Mouse (Mus musculus): ENCODE data around the gene Trmt2b. TPM values are rescaled to one million over a fixed set of nuclear protein-coding genes. Genes with fewer than 3 reads are reported as not detected.
A peak's percentile ranks its signal among the peaks of the same experiment; 100 is the strongest.
"Not testable (repeated sequence)": the region's sequence is repeated elsewhere in the genome, so short reads cannot be mapped to it uniquely, and the experiment has no call there.

The Trmt2b gene
- total RNA-seq (2022): 10 to 100 TPM; 40.1 to 63.5 (median 55.3) TPM

DNA sequence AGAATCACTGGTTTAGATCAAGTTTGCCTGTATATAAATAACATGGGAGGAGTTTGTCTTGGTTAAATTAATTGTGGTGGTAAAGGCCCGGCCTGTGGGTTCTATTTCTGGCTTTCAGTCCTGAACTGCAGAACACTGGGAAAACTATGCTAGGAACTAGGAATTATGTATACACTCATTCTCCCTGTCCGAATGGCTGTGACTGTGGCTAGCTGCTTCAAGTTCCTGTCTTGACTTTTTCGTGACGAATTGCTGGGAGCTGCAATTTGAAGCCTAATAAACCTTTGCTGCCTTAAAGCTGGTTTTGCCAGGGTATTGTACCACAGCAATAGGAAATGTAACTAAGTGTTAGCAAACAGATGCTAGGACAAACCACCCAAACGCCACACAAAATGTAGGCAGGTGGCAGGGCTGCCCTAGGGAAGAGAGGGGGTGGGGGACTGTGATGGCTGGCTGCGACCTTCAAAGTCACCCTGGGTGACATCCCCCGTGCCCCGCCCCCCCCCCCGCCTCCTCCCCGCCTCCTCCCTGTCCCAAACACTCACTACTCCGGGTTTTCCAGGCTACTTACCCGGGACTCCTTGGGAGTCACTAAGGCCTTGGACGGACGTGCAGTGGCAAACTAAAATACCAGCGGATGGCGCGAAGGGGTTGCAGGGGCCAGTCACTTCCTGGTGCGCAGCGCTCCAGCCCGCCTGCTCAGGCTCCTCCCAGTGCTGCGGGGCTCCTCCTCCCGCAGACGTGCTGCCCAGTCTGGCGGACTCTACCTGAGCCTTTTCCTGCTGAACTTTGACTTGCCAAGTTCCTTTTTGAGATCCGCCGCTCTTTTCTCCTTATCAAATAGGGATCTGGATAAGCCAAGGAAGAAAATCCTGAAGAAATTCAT is at the start of gene Trmt2b:
TSS of gene Trmt2b (minus strand) at position 710 of the 886 bp plus-strand sequence.
- DNase-seq: peak; percentile 77

DNA sequence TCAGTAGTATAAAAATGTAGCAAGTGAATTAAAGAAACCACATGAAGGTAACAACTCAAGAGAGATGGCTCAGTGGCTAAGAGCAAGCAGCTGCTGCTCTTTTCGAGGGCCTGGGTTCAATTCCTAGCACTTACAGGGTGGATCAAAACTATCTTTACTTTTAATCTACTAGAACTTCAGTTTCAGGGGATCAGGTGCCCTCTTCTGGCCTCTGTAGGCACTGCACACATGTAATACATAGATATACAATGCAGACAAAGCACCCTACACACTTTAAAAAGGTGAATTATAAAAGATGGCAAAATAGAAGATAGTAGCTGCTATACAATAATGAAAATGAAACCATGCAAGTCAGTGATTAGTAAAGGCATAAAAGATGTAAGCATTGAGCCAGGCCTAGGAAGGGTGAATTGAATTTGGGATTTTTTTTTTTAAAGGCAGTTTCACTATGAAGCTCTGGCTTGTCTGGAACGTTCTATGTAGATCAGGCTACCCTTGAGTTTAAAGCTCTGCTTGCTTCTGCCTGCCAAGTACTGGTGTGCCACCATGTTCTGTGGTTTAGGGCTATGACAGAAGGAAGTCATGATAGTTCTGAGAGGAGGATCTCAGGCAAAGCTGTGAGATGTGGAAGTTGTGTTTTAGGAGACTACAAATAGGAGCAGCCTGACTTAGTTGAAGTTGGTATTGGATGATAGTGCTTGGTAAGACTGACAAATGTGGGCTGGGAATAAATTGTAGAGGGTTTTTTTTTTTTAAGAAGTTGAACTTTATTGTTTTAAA is 42.6 kb upstream of the Trmt2b start:
- no peak for DNase-seq

DNA sequence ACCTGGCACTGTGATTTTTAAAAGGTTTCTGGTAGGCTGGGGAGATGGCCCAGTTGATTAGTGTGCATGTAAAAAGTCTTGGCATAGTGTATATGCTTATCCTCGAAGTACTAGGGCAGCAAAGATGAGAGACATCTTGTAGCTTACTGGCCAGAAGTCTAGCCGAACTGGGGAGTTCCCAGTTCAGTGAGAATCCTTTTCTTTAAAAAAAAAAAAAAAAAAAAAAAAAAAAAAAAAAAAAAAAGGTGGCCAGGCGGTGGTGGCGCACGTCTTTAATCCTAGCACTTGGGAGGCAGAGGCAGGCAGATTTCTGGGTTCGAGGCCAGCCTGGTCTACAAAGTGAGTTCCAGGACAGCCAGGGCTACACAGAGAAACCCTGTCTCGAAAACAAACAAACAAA is 34.4 kb upstream of the Trmt2b start:
- DNase-seq: not testable (repeated sequence)

DNA sequence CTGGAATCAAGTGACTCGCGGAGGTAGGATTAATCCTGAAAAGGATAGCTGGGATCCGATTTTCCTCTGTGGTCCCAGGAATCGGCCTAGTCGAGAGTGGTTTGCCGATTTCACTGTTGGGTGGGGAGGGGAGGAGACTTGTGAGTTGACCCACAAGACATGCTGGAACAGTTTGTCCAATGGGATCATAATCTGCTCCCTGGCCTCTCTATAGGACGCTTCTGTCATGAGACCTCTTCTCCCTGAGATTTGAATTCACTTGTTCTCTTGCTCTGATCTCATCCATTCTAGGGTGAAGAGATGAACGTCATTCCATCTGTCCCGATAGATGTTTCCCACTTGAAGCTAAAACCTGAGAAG is 31.5 kb upstream of the Trmt2b start:
- DNase-seq: no peak

DNA sequence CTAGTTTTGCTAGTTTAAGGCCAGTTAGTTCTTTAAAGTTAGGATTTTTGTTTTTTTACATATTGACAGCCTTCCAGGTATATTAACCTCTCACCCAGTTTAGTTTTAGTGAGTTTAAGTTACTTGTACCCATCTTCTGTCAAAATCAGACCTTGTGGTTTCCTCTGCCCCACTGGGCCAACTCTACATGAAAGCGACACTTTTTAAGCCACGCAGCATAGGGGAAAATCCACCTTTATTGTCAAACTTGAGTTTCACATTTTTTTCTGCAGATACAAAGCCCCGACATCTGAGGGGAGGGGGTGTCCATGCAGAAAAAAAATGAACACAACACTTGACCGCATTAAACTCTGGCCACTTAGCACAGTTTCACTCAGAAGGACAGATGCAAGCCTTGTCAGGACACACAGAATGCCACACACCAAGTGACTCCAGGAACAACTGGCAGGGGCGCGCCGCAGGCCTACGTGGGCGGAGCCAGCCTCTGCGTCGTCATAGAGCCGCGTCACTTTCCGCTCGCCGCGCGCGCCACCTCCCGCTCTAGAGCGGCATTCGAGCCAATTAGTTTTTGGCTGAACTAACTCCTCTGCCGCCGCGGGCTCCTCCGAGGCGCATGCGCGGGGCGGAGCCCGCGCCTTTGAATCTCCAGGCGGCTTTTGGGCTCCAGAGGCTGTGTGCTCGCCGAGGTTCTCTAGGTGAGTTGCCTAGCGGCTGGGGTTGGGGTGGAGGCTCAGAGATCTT is 30.9 kb upstream of the Trmt2b start, which contains the start of gene Cenpi:
TSS of gene Cenpi (plus strand) at position 551 of the 741 bp plus-strand sequence.
- DNase-seq: peak; percentile 83

DNA sequence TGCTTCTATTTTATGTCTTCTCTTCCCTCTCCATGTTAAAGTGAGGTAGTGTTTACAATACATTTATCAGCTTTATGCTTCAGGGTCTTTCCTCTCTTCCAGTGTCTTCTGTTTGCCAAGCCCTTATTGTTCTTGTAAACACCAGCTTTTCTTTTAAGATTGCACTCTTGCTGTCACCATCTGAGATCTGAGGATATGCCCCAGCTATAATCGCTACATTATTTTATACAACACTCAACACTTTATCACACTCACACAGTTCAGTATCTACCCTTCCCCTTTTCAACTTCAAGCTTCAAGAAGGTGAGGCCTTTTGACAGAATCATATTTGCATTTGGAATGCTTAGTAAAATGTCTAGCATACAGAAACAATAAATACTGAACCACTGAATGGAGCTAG is 26.5 kb upstream of the Trmt2b start:
- DNase-seq: no peak

DNA sequence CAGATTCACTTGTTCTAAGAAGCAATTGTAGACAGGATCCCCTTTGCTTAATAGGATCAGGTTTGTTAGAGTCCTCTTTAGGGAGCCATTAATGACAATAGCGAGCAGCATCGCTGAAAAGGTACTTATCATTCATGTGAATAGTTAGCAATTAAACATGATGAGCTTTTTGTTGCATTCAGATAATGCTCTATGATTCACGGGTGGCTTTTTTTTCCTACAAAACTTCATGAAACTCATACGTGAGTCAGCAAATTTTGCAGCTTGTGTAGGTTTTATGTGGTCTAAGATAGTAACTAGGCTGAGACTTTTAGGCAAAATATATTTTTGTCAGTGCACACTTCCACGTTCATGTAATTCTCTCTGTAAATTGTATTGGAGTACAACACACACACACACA is 23.4 kb upstream of the Trmt2b start:
- no peak for DNase-seq

DNA sequence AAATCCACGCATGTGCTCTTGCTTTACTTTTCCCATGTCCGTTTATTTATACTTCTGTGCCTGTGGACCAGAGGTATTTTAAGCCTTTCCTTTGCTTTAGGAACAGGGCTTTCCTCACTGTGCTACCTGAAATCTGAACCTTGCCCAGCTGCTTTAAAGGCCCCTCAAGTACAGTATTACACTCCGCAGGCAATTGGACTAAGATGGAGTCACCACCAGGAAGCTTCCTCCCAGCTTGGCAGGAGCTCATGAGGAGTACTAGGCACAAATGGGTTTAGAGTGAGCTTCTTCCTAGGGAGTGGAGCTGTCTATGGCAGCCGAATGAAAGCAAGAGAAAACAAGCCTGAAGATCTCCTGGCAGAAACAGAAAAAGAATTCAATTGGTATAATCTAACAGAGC is 20.4 kb upstream of the Trmt2b start:
- DNase-seq: no peak

DNA sequence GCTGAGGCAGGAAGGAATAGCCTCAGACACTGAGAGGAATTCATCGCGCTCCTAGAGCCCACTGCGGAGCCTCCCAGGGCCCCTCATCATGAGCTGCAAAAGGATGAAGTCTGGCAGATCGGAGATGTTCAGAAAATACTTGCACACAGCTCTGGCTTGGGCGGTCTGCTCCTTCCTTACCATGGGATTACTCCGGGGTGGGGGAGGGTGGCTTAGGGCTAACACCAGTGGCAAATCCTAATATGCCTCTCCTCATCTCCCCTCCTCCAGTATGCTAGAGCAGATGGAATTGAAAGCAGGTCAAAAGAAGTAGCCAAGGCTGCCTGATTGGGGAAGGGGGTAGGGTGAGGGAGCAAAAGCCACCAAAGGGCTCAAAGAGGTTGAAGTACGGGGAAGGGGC is 20.0 kb upstream of the Trmt2b start:
- no peak for DNase-seq

DNA sequence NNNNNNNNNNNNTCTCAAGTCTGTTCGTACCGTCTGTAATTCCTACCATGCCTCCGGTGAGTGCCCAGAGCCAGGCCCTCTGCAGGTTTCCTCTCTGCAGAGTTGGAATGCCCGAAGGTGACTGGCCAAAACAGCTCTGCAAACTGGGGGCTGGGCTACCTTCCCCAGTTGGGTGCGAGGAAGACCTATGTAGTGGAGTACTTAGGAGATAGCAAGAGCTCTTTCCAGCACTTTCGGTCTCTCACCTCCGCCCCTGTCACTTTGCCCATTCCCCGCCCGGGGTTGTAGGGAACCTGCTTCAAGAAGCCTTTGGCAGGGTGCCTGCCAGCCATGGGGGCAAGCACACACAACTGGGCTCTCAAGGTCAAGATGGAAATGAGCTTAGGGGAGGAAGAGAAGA is 19.5 kb upstream of the Trmt2b start:
- no peak for DNase-seq

DNA sequence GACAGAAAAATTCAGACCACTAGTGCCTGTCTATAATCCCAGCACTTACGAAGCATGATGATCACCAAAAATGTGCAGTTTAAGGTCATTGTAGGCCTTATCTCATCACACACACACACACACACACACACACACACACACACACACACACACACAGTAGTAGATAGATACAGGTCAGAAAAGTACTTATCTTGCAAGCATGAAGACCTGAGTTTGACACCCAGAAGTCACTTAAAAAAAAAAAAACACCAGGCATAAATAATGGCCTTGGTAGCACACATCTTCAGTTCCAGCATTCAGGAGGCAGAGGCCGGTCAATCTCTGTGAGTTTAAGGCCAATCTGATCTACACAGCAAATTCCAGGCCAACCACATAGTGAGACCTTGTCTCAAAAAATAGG is 10.5 kb upstream of the Trmt2b start:
- no peak for DNase-seq

DNA sequence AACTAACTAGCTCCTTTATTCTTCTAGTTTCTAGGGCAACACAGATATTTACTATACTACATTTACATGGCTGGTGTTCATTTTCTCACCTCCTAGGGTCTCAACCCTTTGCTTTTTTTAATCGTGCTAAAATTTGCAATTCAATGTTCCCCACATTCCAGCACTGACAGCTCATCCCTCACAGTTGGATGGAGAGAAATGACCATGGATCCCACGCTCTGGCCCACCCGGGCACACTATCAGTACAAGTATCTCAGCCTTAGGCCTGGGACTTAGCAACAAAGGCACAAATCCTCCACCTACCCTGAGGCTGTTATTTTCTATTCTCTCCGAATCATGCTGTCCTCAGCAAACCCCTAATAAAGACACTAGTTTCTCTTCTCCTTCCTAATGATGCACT is 9.0 kb upstream of the Trmt2b start:
- no peak for DNase-seq

DNA sequence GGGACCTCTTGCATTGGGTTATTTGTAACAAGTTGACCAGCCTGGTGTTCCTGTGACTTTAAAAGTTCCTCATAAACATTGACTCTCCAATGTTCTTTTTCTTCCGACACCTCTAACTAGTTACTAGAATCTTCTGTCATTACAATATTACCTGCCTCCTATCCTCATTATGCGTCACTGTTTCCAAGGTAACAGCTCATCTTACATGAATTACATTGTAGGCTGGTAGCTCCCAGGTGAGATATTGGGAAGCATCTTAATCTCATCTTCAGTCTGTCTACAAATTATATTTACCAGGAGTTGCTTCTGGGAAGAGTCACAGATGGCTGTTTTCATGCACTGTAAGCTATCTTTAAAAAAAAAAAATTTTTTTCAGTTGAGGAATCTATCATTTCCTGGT is 8.3 kb upstream of the Trmt2b start:
- DNase-seq: no peak

DNA sequence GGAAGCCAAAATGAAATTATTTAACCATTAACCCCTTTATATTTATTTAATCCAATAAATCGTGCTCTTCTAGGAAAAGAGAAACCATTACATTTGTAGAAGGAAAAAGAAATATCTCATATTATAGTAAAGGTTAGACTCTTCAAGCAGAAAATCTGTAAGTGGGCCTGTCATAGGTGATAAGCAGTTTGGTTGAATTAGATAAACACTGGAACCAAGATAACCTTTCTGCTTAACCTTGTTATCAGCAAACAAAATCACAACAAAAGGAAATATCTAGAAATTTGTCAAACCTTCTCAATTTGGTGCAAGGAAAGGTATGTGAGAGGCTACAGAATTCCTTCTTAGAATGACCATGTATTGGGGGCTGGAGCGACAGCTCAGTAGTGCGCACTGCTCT is 3.7 kb upstream of the Trmt2b start:
- no peak for DNase-seq

DNA sequence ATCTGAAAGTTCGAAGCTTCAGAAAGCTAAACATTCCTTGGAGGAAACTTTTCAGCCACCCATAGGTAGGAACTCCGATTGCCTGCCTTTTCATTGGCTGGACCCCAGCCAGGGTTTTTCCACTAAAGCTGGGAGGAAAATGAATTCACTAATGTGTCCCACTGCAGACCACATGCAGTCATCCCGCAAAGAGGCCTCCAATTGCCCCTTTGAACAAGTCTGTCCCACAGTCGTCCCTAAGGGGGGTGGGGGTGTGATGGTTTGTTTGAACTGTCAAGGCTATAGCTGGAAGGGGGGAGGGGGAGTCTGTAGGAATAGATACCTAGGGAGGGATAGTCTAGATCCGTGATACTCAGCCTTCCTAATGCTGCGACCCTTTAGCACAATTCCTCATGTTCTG is 1.1 kb downstream of the Trmt2b start:
- DNase-seq: peak; percentile 23

DNA sequence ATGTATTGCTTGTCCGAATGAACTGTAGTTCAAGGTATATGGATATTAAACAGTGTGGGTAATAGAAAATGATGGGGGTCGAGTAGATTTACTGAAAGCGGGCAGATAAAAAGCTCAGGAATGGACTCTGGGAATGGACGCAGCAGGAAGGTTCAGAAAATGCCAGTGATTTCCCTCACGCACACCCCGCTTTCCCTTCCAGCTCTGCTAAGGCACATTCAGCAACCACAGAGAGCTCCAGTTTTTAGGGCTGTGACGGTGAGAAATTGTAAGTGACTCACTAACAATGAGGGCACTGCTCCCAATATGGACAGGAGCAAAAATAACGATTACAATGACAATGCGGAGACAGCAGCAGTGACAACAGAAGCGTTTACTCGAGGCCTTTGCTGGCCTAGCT is 14.7 kb downstream of the Trmt2b start:
- DNase-seq: no peak

DNA sequence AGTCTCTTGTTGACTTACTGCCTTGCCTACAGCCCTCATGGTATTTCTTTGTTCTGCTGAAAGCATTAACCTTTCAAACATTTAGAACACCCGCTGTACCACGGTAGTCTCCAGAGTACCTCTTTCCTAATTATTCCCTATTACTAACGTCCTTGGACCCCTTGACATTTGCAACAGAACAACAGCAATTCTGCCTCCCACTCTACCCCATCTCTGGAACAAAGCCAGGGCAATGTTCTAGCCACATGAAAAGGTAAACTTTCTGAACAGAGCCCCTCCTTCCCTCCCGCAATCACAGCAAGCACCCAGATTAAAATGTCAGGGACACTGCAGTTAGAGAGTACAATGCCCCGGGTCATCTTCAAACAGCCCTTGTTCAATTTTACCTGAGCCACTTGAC is 15.6 kb downstream of the Trmt2b start:
- peak; percentile 18 for DNase-seq

DNA sequence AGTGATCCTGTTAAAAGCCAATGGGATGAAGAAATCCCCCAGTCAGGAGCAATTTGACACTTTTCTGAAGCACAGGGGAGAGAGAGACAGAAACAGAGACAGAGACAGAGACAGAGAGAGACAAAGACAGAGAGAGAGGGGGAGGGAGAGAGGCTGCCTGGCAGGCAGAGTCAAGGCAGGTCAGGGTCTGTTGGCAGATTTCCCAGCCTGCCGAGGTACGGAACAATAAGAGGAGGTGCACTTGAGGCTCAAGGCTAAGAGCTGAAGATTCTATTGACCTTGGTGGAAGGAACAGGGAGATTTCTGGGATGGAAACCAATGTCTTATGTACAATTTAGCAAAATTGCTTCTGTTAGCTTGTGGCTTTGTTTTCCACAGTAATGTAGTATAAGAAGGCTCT is 28.6 kb downstream of the Trmt2b start:
- peak; percentile 51 for DNase-seq

DNA sequence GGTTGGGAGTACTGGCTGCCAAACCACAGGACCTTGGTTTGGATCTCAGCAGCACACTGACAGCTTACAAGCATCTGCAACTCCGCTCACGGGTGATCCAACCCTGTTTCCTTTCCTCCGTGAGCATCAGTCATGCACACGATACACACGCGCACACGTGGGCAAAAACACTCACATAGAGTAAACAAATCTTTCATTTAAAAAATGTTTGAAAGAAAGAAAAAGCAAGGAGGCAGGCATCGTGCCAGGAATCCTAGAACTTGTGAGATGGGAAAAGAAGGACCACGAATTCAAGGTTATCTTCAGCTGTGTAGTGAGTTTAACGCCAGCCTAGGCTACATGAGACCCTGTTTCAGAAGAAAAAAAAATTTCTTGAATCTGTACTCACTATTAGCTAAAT is 30.8 kb downstream of the Trmt2b start:
- peak; percentile 13 for DNase-seq

DNA sequence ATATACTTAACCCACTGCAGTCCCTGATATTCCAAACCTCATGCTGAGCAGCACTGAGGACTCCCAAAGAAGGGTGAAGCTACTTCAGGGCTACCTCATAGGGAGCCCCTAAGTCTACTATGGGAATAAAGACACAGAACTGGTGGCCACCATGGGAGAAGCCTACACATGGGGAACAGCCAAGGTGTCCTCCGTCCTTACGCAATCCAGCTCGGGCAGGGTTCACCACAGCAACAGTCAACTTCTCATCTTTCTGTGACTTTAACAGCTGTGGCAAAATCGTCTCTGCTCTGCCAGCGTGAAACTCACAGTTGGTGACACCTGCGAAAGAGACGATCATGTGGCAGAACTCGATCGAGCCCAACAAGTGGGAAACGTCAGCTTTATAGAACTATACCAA is 38.5 kb downstream of the Trmt2b start:
- DNase-seq: no peak

DNA sequence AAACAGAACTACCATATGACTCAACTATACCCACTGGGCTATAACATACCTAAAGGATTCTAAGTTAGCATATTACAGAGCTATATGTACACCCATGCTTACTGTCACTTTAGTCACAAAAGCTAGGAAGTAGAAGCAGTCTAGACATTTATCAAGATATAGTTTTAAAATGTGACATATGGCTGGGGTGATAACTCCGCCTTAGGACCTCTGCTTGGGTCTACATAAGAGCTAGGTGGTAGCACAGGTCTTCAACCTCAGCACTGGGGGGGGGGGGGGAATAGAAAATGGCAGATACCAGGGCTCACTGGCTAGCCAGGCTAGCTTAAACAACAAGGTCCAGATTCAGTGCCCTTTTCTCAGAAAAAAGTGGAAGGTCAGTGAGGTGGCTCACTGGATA is 43.7 kb downstream of the Trmt2b start:
- no peak for DNase-seq

DNA sequence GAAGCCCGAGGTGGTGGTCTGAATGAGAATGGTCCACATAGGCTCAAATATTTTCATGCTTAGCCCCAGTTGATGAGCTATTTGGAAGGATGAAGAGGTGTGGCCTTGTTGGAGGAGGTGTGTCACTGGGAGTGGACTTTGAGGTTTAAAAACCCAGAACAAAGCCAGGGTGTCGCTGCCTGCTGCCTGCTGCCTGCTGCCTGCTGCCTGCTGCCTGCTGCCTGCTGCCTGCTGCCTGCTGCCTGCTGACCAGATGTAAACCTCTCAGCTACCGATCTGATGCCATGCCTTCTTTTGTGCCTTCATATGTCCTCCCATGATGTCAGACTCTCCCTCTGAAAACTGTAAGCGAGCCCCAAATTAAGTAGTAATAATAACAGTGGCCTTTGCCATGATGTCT is 54.9 kb downstream of the Trmt2b start, which contains the start of gene Nox1:
TSS of gene Nox1 (minus strand) at position 101 of the 400 bp plus-strand sequence.
- no peak for DNase-seq

DNA sequence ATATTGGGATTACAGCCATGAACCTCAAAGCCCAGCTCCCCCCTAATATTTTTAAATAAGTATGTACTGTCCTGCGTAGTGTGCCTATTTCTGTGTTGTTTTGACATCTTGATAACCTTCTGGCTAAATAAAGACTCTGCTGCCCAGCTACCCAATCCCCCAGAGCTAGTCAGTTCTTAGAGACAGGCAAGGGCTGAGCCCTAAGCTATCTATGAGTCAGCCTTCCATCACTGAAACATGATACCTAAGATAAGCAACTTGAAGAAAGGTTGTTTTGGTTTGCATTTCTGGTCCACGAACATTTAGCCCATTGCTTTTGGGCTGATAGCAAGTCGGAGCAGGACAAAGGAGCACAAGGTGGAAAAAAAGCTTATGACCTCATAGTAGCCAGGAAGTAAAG is 56.2 kb downstream of the Trmt2b start:
- DNase-seq: no peak

All from adrenal gland, adult 8-10 months (tissue).